Mouse (Mus musculus): ENCODE data around the gene Itpkb.

Itpkb gene

GRCm38 (mm10) chr1:180330145-180330706 lies at the start of gene Itpkb:
TSS of gene Itpkb (plus strand) at chr1:180330485.
- DNase-seq = peak in 1 of 2 experiments; percentile 39

- DNase-seq = no peak
These were observed 47.7 kb upstream of the Itpkb start for GRCm38 (mm10) chr1:180282581-180282980.

- no peak for DNase-seq
These were observed 46.2 kb upstream of the Itpkb start for GRCm38 (mm10) chr1:180283813-180284768.

- no peak for DNase-seq
These were observed 44.0 kb upstream of the Itpkb start for GRCm38 (mm10) chr1:180286081-180286831.

GRCm38 (mm10) chr1:180288227-180288626 lies 42.1 kb upstream of the Itpkb start:
- no peak for DNase-seq

- DNase-seq = no peak
These were observed 41.3 kb upstream of the Itpkb start for GRCm38 (mm10) chr1:180288872-180289468.

- no peak for DNase-seq
These were observed 40.5 kb upstream of the Itpkb start for GRCm38 (mm10) chr1:180289788-180290187.

- no peak for DNase-seq
These were observed 39.9 kb upstream of the Itpkb start for GRCm38 (mm10) chr1:180290358-180290757.

- no peak for DNase-seq
These were observed 34.2 kb upstream of the Itpkb start for GRCm38 (mm10) chr1:180296088-180296487.

- no peak for DNase-seq
These were observed 30.6 kb upstream of the Itpkb start for GRCm38 (mm10) chr1:180299697-180300096.

GRCm38 (mm10) chr1:180300292-180300691 lies 30.0 kb upstream of the Itpkb start:
- DNase-seq = no peak

- DNase-seq = no peak
These were observed 29.3 kb upstream of the Itpkb start for GRCm38 (mm10) chr1:180300997-180301396.

- no peak for DNase-seq
These were observed 27.8 kb upstream of the Itpkb start for GRCm38 (mm10) chr1:180302253-180303120.

GRCm38 (mm10) chr1:180303600-180303999 lies 26.7 kb upstream of the Itpkb start:
- DNase-seq = no peak

- no peak for DNase-seq
These were observed 23.4 kb upstream of the Itpkb start for GRCm38 (mm10) chr1:180306889-180307288.

- DNase-seq = no peak
These were observed 22.6 kb upstream of the Itpkb start for GRCm38 (mm10) chr1:180307661-180308060.

- DNase-seq = no peak
These were observed 21.4 kb upstream of the Itpkb start for GRCm38 (mm10) chr1:180308897-180309296.

GRCm38 (mm10) chr1:180312286-180312685 lies 18.0 kb upstream of the Itpkb start:
- DNase-seq = no peak

- peak; percentile 63 to 70 for DNase-seq
These were observed 17.4 kb upstream of the Itpkb start for GRCm38 (mm10) chr1:180312792-180313311.

- DNase-seq = peak; percentile 65 to 81
These were observed 16.5 kb upstream of the Itpkb start for GRCm38 (mm10) chr1:180313517-180314440.

GRCm38 (mm10) chr1:180314641-180315040 lies 15.6 kb upstream of the Itpkb start:
- no peak for DNase-seq

Measured in cerebellum, adult 18-20 months (tissue).